Mouse (Mus musculus) ovary, adult 10 weeks (tissue): ENCODE measurements around the gene Ube2j1. TPM values are rescaled to one million over a fixed set of nuclear protein-coding genes. Genes with fewer than 3 reads are reported as not detected.

Experiments used
- polyA plus RNA-seq: library from polyadenylated mRNA; stranded (reverse); fragments of 350-450 nt; fragmentation: Illumina TruSeq; extraction: RNeasy Lipid Tissue Mini Kit (QIAGEN cat#74804); gene quantifications from one replicate; pipeline ENCODE4 v1.2.3, GENCODE M21; 2014

Ube2j1 gene
- 139 TPM for polyA plus RNA-seq

GRCm38 (mm10) chr4:33031195-33031960 lies at the start of gene Ube2j1:
Ube2j1 (plus strand) TSS chr4:33031416.

DNA sequence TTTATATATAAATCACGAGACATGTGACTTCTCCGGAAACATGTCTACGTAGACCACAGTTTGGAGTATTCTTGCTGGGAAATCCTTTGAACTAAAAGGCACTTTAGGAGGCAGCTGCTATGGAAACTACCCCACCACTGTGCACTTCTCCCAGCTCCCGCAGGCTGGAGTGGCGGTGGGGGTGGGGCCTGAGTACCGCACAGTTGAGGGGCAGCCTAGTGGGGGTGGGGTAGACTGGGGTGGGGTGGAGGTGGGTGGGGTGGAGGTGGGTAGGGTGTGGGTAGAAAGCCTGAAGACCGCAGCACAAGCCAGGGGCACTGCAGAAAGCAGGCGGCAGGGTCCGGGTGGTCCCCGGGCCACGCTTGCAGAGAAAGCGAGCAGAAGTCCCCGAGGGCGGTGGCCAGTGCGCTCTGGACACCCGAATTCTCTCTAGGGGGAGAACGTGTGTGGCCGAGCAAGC lies 48.5 kb upstream of the Ube2j1 start, which contains the start of gene Rragd:
Gene Rragd, plus strand, starts transcription at position 322 of the 460 bp plus-strand sequence.

DNA sequence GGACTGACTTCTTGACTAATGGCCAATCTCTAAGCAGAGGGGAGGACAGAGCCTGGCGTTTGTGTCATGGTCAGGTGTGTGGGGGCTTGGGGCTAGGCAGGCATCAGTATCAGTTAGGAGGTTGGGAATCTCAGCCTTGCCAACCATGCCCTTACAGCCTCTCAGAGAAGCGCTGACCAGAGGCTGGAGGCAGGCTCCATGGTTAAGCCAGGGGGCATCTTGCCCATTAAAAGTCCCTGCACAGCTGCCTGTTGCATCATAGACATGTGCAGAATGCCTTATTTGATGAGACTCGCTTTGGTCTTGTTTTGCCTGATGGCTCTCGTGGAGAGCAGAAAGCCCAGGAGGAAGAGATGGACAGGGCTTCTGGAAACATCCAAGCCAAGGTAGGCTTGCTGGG lies 31.8 kb downstream of the Ube2j1 start, which contains the start of gene Gabrr2:
Gene Gabrr2, plus strand, starts transcription at position 19 of the 400 bp plus-strand sequence.

Other genes with a start within 250 kb of the Ube2j1 start
- gene Lyrm2, start 231.2 kb upstream of the Ube2j1 start, polyA plus RNA-seq, result 103 TPM
- gene Ankrd6, start 80.6 kb upstream of the Ube2j1 start, polyA plus RNA-seq, result 9.6 TPM
- 28.7 TPM for gene Rragd, start 48.4 kb upstream of the Ube2j1 start, polyA plus RNA-seq
- gene Gabrr2, start 31.6 kb downstream of the Ube2j1 start, polyA plus RNA-seq, result not detected
- gene Gabrr1, start 101.1 kb downstream of the Ube2j1 start, polyA plus RNA-seq, result not detected
- 8.0 TPM for gene Pm20d2, start 158.3 kb downstream of the Ube2j1 start, polyA plus RNA-seq
- gene Srsf12, start 177.6 kb downstream of the Ube2j1 start, polyA plus RNA-seq, result 3.2 TPM